Mouse (Mus musculus) natural killer cell, adult 2 months (primary cell): ENCODE data around the gene Tmcc3.

Experiments
- DNase-seq, 2 experiments: peaks; one replicate each; pipeline ENCODE4 v3.0.0; 2022; ENCODE audit warnings: low spot score in 2 of 2

The Tmcc3 gene

GRCm38 (mm10) chr10:94311511-94312006, at the start of gene Tmcc3:
Gene Tmcc3, plus strand, starts transcription at chr10:94311949.
- DNase-seq, result no peak

DNA sequence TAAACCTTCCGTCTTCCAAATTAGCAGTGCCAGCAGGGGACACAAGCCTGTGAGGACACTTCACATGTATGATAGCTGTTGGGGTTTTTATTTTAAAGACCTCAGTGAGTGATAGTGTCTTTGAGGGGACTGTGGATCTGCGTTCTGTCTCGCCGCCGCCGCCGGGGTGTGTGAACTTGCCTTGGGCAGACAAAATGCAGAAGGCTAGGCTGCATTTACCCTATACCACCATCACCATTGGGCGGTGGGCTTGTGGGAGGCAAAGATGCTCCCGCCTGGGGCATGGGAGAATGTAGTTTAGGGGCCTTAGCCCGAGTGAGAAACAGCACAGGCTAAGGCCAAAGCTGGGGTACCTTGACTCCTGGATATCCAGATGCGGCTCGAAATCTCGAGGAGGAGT, 49.1 kb upstream of the Tmcc3 start:
- DNase-seq, result no peak

DNA sequence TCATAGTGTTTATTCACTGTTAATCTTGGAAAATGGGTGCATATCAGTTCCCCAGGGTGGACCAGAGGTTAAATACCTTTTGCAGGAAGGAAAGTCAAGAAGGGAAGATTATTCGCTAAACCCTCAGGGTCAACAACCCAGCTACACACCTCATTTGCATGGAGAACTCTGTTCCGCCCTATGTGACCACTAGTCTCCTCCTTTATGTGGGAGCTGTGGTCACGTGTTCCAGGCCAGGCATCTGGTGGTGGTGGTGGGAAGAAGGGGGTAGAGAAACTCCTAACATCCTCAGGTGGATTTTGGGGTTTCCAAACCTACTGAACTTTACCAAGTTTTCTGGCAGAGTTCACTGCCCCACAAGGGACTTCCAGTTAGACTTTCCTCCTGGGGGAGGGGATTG, 48.5 kb upstream of the Tmcc3 start:
- no peak for DNase-seq

GRCm38 (mm10) chr10:94265656-94266542, 45.9 kb upstream of the Tmcc3 start:
- DNase-seq, result no peak

- no peak for DNase-seq
Measured at GRCm38 (mm10) chr10:94275321-94275720, 36.4 kb upstream of the Tmcc3 start.

DNA sequence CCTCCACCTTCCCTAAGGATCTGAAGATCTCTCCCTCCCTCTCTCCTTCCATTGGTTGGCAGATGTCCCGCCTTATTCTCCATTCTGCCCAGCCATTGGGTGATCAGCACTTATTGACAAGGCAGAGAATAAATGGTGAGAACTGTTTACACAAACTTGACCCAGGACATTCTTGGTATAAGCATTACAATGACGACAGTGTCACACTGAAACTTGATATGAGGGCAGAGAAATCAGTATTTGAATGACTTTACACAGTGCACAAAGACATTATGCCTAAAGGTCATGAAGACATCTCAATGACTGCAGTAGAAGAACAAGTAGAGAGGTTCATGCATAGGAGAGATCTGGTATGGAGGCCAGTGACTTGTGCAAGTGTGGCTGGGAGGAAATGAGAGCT, 35.2 kb upstream of the Tmcc3 start:
- no peak for DNase-seq

DNA sequence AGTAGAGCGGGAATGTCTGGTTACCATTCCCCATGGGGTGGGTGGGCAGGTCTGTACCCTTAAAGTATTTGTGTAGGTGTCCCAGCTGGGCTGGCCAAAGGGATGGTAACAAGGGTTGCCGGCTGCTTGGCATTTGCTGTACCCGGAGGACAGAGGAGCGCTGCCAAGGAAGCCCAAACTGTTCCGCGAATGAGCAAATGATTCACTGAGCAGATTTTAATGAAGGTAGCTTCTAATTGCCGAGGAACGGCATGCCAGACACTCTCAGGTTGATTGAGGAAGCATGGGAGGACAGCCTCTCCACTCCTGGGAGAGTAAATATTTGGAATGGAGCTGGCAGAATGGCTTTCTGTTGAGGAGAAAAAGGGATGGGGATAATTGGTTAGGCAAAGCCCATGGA, 29.6 kb upstream of the Tmcc3 start:
- DNase-seq, result no peak

GRCm38 (mm10) chr10:94282797-94283196, 29.0 kb upstream of the Tmcc3 start:
- DNase-seq, result no peak

- DNase-seq, result no peak
Measured at GRCm38 (mm10) chr10:94294437-94294836, 17.3 kb upstream of the Tmcc3 start.

DNA sequence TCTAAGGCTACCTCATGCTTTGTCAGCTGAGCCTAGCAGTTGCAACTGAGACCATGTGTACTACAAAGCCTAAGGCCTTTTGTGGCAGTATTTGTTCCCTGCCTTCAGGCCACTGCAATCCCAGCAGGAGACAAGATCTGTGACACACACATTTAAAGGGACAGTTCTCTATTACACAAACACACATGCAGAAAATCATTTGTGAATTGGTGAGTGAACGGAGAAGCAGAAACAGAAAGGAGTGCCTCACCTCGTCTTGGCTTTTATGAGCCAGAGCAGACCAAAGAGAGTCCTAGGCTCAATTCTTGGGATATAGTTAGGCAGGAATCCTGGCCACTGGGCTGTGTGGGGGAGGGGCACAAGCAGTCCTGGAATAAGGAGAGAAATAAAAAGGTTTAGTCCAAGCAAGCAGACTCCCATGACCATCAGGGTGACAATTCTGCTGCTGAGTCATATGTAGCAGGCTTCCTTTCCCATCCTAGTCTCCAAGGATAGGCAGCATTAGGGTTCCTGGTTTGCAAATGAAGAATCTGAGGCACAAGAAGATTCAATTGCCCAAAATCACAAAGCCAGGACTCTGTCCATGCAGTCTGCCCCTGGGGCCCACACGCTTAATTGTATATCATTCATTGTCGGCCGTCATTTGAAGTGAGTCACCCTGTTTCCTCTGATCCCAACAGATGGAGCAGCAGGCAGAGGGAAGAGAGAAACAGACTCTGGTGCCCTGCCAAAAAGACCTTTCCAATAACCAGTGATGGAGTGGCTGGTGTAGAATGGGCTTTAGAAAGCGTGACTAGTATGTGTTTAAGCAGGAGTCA, 16.6 kb upstream of the Tmcc3 start:
- DNase-seq, result no peak

DNA sequence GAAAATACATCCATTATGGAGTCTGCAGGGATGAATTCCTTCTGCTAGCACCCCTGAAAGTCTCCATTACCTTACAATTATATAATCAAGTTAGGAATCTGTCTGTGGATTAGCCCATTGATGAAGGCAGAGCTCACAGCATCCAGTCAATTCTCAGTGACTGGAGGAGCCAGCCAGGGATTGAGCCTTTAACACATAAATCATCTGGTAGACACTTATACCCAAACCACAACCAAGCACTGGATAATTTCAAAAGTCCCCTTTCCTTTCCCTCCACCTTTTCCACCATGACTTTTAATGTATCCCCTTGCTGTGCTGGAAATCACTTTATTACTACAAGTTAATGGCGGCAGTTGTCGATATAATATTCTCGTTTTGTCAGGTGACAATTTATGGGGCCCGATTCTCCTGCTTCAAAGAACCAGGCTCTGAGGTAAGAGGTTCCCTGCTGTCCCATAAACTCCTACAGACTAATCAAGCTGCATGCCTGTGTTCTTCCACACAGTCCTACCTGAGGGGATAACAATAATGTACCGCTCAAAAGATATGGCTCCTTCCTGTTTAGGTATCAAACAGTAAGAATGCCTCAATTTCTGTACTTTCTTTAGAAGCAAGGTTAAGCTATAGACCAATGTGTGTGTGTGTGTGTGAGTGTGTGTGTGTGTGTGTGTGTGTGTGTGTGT, 15.7 kb upstream of the Tmcc3 start:
- DNase-seq, result no peak

GRCm38 (mm10) chr10:94298471-94298870, 13.3 kb upstream of the Tmcc3 start, which contains the start of gene Gm4792:
Gene Gm4792, minus strand, starts transcription at chr10:94298703.
- DNase-seq, result no peak

GRCm38 (mm10) chr10:94299301-94299700, 12.4 kb upstream of the Tmcc3 start:
- DNase-seq, result no peak

DNA sequence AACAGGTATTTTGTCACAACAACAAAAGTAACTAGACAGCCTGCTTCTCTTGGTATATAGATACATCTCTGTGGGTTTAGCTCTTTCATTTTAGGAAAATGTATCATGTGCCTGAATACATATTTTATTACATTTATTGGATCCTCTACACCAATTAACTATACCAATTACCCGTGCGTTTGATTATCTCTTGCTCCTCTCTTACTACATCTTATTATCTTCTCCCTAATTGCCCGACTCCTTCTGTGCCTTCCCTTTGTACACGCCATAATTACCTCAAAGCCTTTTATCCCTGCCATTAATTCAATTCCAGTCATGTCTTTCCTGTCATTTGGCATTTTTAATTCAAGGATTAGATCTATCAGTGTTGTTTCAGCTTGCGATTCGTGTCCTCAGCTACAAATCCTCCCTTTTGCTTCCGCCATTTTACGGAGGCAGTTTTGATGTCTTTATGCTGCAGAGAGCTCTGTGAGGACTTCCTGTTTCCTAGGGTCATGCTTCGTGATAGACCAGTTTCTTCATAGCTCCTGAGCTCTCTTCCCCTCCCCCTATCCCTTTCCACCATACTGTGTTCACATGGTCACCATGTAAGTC, 7.6 kb upstream of the Tmcc3 start:
- no peak for DNase-seq

- DNase-seq, result no peak
Measured at GRCm38 (mm10) chr10:94305526-94305925, 6.2 kb upstream of the Tmcc3 start.

DNA sequence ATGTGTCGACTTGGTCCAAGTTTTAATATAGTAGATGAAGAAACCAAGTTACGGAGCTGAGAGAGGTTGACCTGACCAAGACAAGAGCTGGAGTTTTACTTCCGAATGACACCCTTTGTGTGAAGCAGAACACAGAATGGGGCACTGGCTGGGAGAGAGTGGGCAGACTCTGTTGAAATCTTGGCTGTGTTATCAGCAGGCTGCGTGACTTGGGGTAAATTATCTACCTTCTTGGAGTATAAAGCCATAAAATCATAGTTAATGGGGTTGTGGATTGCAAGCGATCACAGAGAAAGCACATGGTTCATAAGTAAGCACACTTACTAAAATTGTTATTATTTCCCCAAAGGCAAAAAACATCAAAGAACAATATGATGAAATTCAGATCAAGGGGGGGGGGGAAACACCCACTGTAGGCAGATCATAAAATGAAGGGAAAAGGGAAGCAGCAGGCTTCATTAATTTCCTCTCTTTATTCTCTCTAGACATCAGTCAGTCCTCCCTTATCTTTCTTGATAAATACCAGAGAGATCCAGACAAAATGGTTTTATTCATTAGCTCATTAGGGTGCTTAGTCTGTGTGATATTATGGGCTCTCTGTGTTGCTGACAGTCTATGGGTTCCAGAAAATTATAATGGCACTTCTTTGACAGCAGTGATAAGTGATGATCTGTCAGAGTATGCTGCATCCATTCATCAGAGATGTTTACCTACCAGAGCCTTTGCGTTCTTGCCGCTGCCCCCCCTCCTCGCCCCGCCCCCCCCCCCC, 1.1 kb upstream of the Tmcc3 start:
- no peak for DNase-seq

GRCm38 (mm10) chr10:94312007-94312715, 412 bp downstream of the Tmcc3 start:
- DNase-seq, result no peak

GRCm38 (mm10) chr10:94313146-94313545, 1.4 kb downstream of the Tmcc3 start:
- no peak for DNase-seq

GRCm38 (mm10) chr10:94318574-94318973, 6.8 kb downstream of the Tmcc3 start:
- DNase-seq, result no peak

DNA sequence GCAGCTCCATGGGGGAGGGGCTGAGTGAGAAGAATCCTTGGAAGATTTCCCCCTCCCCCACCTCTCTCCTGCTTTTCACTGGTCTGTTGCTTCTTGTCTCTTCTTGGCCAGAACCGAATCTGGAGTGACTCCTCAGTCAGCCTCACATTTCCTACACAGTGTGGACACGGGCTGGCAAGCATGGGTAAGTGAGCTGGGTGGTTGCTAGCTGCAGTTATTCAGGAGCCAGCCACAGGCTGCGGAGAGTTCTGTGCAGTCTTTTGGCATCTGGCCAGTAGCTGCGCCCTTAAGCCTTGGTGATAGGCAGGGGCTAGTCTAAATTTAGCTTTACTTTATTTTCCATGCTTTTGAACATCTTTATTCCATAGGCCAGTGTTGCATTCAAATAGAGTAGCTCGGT, 18.2 kb downstream of the Tmcc3 start:
- DNase-seq, result no peak
